Mouse (Mus musculus) limb, embryonic 13.5 days (tissue): ENCODE measurements around the gene Acap2. TPM values are rescaled to one million over a fixed set of nuclear protein-coding genes. Genes with fewer than 3 reads are reported as not detected.

Source experiments
- ATAC-seq: fragments of 200-750 bp; cut with Nextera tagmentation; 2 replicates; pipeline ENCODE4 v1.8.0; 2017; ENCODE audit warnings: low read depth, moderate number of reproducible peaks, moderate TSS enrichment; ENCODE audit not compliant: low FRiP score
- H3K27ac ChIP-seq: fragments of 300-500 bp; sonication (generic); 2 replicates; pipeline ENCODE4 v1.5.1; 2015; ENCODE audit warnings: inconsistent platforms, mild to moderate bottlenecking, moderate library complexity
- H3K27me3 ChIP-seq: fragments of 300-500 bp; sonication (generic); 2 replicates; pipeline ENCODE4 v1.6.1; 2015; ENCODE audit warnings: mild to moderate bottlenecking, inconsistent platforms
- H3K36me3 ChIP-seq: fragments of 300-500 bp; sonication (generic); 2 replicates; pipeline ENCODE4 v1.6.1; 2015; ENCODE audit warnings: inconsistent platforms, mild to moderate bottlenecking, moderate library complexity
- H3K4me1 ChIP-seq: fragments of 300-500 bp; sonication (generic); 2 replicates; pipeline ENCODE4 v1.6.1; 2015; ENCODE audit warnings: inconsistent platforms
- H3K4me2 ChIP-seq: fragments of 300-500 bp; sonication (generic); replicated peaks from 2 replicates; pipeline ENCODE4 v1.6.1; 2015; ENCODE audit warnings: inconsistent platforms, mild to moderate bottlenecking, moderate library complexity
- H3K4me3 ChIP-seq: fragments of 300-500 bp; sonication (generic); 2 replicates; pipeline ENCODE4 v1.5.1; 2015; ENCODE audit warnings: moderate library complexity, mild to moderate bottlenecking, inconsistent platforms
- H3K9ac ChIP-seq: fragments of 300-500 bp; sonication (generic); 2 replicates; pipeline ENCODE4 v1.6.1; 2015; ENCODE audit warnings: mild to moderate bottlenecking, inconsistent platforms
- H3K9me3 ChIP-seq: fragments of 300-500 bp; sonication (generic); 2 replicates; pipeline ENCODE4 v1.6.1; 2016; ENCODE audit warnings: inconsistent platforms
- WGBS: fragments of 180-500 bp; shearing (Covaris S2); methylation state at CpG from one replicate; pipeline ENCODE4 v1.1.7; 2015; 5-methylcytosine and 5-hydroxymethylcytosine counted together
- polyA plus RNA-seq: library from polyadenylated mRNA; unstranded; fragments of >200 nt; fragmentation: Nextera tagmentation; extraction: Ambion mirVana; gene quantifications from 2 replicates; pipeline ENCODE4 v1.2.1, GENCODE M21; 2015

Acap2 gene
- polyA plus RNA-seq, 1 experiment from 2014 or later, result 20.9 TPM

GRCm38 (mm10) chr16:31165467-31165866 lies 35.6 kb downstream of the Acap2 start:
- no peak overlapping the region for H3K4me3 ChIP-seq
- peaks cover 27% of the 10 kb centered on the region for H3K4me1 ChIP-seq
- no peaks in the 10 kb centered on the region for H3K27me3 ChIP-seq
- no peaks in the 10 kb centered on the region for H3K9me3 ChIP-seq
- WGBS, result 68% methylated on average over 4 of the region's 4 CpGs
- no peak overlapping the region for H3K27ac ChIP-seq
- H3K36me3 ChIP-seq, result no peaks in the 10 kb centered on the region
- H3K4me2 ChIP-seq, result no peak overlapping the region
- no peak overlapping the region for H3K9ac ChIP-seq
- no peak for ATAC-seq

DNA sequence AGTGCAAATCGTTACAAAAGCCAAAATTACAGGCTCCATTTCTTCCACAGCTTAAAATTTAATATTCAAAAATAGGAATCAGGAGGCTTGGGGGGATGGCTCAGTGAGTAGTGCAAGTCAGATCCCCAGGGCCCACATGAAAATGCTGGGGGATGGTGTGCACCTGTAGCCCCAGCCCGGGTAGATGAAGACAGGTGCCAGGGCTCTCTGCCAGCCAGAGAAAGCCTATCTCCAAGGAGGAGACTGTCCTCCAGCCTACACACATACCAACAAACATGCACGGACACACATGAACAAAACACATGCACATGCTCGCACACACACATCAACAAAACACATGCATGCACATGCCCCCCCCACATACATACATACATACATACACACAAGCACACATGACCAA lies 36.9 kb downstream of the Acap2 start:
- H3K4me2 ChIP-seq, result no peak overlapping the region
- H3K36me3 ChIP-seq, result no peaks in the 10 kb centered on the region
- H3K4me3 ChIP-seq, result no peak overlapping the region
- no peaks in the 10 kb centered on the region for H3K27me3 ChIP-seq
- WGBS, result 81% methylated on average over 4 of the region's 4 CpGs
- peaks cover 23% of the 10 kb centered on the region for H3K4me1 ChIP-seq
- H3K27ac ChIP-seq, result no peak overlapping the region
- no peak overlapping the region for H3K9ac ChIP-seq
- no peaks in the 10 kb centered on the region for H3K9me3 ChIP-seq
- ATAC-seq, result no peak

- H3K9me3 ChIP-seq, result peaks cover 15% of the 10 kb centered on the region
- ATAC-seq, result no peak
- peaks cover 36% of the 10 kb centered on the region for H3K36me3 ChIP-seq
- 70% methylated on average over 6 of the region's 6 CpGs for WGBS
- no peak overlapping the region for H3K4me2 ChIP-seq
- H3K4me1 ChIP-seq, result peaks cover 1% of the 10 kb centered on the region
- H3K9ac ChIP-seq, result no peak overlapping the region
- H3K27ac ChIP-seq, result no peak overlapping the region
- H3K27me3 ChIP-seq, result no peaks in the 10 kb centered on the region
- H3K4me3 ChIP-seq, result no peak overlapping the region
Measured at GRCm38 (mm10) chr16:31160486-31160885, 40.6 kb downstream of the Acap2 start.

GRCm38 (mm10) chr16:31159491-31159890 lies 41.6 kb downstream of the Acap2 start:
- Histone ChIP-seq H3K4me1 (no peaks in the 10 kb centered on the region), H3K4me3 (no peak overlapping the region), H3K9ac (no peak overlapping the region), H3K4me2 (no peak overlapping the region), H3K27ac (no peak overlapping the region), H3K36me3 (peaks cover 45% of the 10 kb centered on the region), H3K9me3 (peaks cover 21% of the 10 kb centered on the region), H3K27me3 (no peaks in the 10 kb centered on the region)
- 60% methylated on average over 2 of the region's 2 CpGs for WGBS
- no peak for ATAC-seq

GRCm38 (mm10) chr16:31149841-31150240 lies 51.2 kb downstream of the Acap2 start:
- Histone ChIP-seq H3K4me2 (no peak overlapping the region), H3K4me3 (no peak overlapping the region), H3K27ac (no peak overlapping the region), H3K9me3 (peaks cover under 1% of the 10 kb centered on the region; the same call in 1 of the 2 replicates), H3K9ac (no peak overlapping the region), H3K36me3 (peaks cover 34% of the 10 kb centered on the region), H3K27me3 (no peaks in the 10 kb centered on the region), H3K4me1 (no peaks in the 10 kb centered on the region)
- no peak for ATAC-seq
- WGBS, result 87% methylated on average over 4 of the region's 4 CpGs

DNA sequence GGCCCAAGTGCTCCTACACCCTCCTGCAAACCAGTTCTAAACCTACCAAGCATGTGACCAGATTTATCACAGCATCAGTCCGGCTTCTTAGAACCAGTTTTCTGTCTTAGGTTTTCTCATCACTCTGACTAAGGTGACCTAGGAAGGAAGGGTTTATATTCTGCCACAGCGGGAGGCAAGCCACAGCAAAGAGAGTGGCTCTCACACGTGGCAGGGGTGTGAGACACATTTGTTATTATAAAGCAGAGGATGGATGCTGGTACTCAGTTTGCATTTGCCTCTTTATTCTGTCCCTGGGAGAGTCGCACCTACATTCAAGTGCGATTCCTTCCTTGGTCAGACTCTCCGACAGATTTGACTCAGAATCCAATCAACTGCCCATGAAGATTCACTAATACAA lies 52.2 kb downstream of the Acap2 start:
- no peak overlapping the region for H3K4me3 ChIP-seq
- H3K4me1 ChIP-seq, result no peaks in the 10 kb centered on the region
- no peaks in the 10 kb centered on the region for H3K9me3 ChIP-seq
- H3K27ac ChIP-seq, result no peak overlapping the region
- 72% methylated on average over 6 of the region's 6 CpGs for WGBS
- no peak overlapping the region for H3K9ac ChIP-seq
- H3K36me3 ChIP-seq, result peaks cover 25% of the 10 kb centered on the region
- no peak overlapping the region for H3K4me2 ChIP-seq
- H3K27me3 ChIP-seq, result no peaks in the 10 kb centered on the region
- no peak for ATAC-seq

DNA sequence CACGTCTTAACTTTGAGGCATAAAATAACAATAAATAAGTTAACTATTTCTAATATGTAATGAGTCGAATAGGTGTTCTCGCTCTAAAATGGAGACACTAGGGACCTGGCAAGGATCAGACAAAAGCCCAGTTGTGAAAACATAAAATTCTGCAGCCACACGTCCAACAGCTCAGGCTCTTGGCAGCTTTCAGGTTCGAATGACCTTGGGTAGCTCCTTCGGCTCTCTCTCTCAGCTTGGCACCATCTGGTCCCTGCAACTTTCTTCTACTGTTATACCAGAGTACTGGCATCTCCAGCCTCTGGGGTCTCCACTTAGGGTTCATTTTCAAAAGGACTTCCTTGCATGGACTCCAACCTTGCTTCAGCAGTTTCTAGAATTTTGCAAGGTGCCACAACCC lies 53.3 kb downstream of the Acap2 start:
- Histone ChIP-seq H3K4me2 (no peak overlapping the region), H3K27ac (no peak overlapping the region), H3K9ac (no peak overlapping the region), H3K36me3 (peaks cover 21% of the 10 kb centered on the region; the same call in 1 of the 2 replicates), H3K4me1 (no peaks in the 10 kb centered on the region), H3K9me3 (no peaks in the 10 kb centered on the region), H3K4me3 (no peak overlapping the region), H3K27me3 (no peaks in the 10 kb centered on the region)
- no peak for ATAC-seq
- WGBS, result 85% methylated on average over 6 of the region's 6 CpGs

- H3K4me2 ChIP-seq, result no peak overlapping the region
- H3K27me3 ChIP-seq, result no peaks in the 10 kb centered on the region
- H3K4me1 ChIP-seq, result no peaks in the 10 kb centered on the region
- no peak overlapping the region for H3K27ac ChIP-seq
- 59% methylated on average over 6 of the region's 6 CpGs for WGBS
- H3K36me3 ChIP-seq, result peaks cover 19% of the 10 kb centered on the region
- no peak for ATAC-seq
- H3K9ac ChIP-seq, result no peak overlapping the region
- no peak overlapping the region for H3K4me3 ChIP-seq
- H3K9me3 ChIP-seq, result no peaks in the 10 kb centered on the region
Measured at GRCm38 (mm10) chr16:31141916-31142315, 59.1 kb downstream of the Acap2 start.

DNA sequence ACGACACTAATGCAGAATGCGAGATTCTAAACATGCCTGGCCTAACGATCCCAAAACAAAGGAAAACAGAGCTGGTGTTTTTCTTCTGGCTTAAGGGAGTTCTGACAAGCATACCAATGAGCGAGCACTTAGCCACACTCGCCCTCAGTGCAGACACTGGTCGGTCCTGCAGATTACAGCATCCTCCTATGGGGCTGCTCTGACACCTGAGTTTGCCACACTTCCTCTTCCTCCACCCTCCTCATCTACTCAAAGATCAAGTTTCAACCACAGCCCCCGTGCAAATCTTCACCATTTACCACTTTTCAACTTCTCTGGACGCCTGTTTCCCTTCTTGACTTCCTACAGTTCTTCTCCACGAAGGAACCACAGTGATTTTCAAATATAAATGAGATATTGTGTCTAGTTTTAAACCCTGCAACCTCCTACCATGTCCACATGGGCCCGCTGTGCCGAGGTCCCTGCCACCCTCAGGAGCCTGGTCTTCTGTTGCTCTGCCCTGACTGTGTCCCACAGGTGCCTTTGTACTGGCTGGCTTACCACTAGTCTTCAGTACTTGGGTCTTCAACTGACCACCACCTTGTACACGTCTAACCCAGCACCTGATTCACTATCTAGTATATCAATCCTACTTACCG lies 64.3 kb downstream of the Acap2 start:
- no peak overlapping the region for H3K9ac ChIP-seq
- 73% methylated on average over 13 of the region's 13 CpGs for WGBS
- ATAC-seq, result no peak
- no peak overlapping the region for H3K4me3 ChIP-seq
- no peak overlapping the region for H3K27ac ChIP-seq
- H3K36me3 ChIP-seq, result peaks cover 39% of the 10 kb centered on the region
- H3K4me1 ChIP-seq, result peaks cover 6% of the 10 kb centered on the region
- no peaks in the 10 kb centered on the region for H3K27me3 ChIP-seq
- no peak overlapping the region for H3K4me2 ChIP-seq
- no peaks in the 10 kb centered on the region for H3K9me3 ChIP-seq

GRCm38 (mm10) chr16:31135519-31135918 lies 65.5 kb downstream of the Acap2 start:
- Histone ChIP-seq H3K4me3 (no peak overlapping the region), H3K36me3 (peaks cover 43% of the 10 kb centered on the region), H3K9ac (no peak overlapping the region), H3K4me2 (no peak overlapping the region), H3K4me1 (peaks cover 6% of the 10 kb centered on the region), H3K27me3 (no peaks in the 10 kb centered on the region), H3K27ac (peak overlapping the region; percentile 28; the same call in 1 of the 2 replicates), H3K9me3 (no peaks in the 10 kb centered on the region)
- 48% methylated on average over 8 of the region's 8 CpGs for WGBS
- ATAC-seq, result no peak

GRCm38 (mm10) chr16:31131531-31131930 lies 69.5 kb downstream of the Acap2 start:
- Histone ChIP-seq H3K4me2 (no peak overlapping the region), H3K27ac (no peak overlapping the region), H3K9me3 (no peaks in the 10 kb centered on the region), H3K27me3 (no peaks in the 10 kb centered on the region), H3K4me3 (no peak overlapping the region), H3K36me3 (peaks cover 55% of the 10 kb centered on the region), H3K4me1 (peaks cover 6% of the 10 kb centered on the region), H3K9ac (no peak overlapping the region)
- no peak for ATAC-seq
- WGBS, result 32% methylated on average over 5 of the region's 5 CpGs

- 79% methylated on average over 5 of the region's 5 CpGs for WGBS
- ATAC-seq, result no peak
Measured at GRCm38 (mm10) chr16:31128116-31128515, 72.9 kb downstream of the Acap2 start.

DNA sequence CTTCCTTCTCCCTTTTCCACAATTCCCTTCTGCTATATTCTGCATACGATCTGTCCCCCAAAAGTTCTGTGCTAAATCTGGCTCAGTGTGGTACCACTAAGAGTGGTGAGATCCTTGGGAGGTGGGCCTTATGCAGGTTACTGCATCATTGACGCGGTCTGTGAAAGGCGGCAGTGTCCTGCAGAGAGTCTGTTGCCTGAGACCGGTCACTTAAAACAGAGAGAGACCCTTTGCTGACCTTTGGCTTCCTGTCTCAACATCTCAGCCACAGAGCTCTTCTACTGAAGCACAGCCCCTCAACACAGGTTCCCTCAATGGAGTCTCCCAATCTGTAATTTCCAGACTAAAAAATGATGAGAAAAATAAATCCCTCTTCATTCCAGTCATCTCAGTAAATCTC lies 76.1 kb downstream of the Acap2 start:
- no peaks in the 10 kb centered on the region for H3K4me1 ChIP-seq
- no peak for ATAC-seq
- peaks cover 45% of the 10 kb centered on the region for H3K36me3 ChIP-seq
- 65% methylated on average over 5 of the region's 5 CpGs for WGBS
- H3K27me3 ChIP-seq, result no peaks in the 10 kb centered on the region
- H3K4me2 ChIP-seq, result no peak overlapping the region
- no peak overlapping the region for H3K4me3 ChIP-seq
- no peaks in the 10 kb centered on the region for H3K9me3 ChIP-seq
- H3K9ac ChIP-seq, result no peak overlapping the region
- no peak overlapping the region for H3K27ac ChIP-seq

More at GRCm38 (mm10) chr16:31128116-31128515, 72.9 kb downstream of the Acap2 start:
- Histone ChIP-seq H3K4me1 (no peaks in the 10 kb centered on the region), H3K36me3 (peaks cover 47% of the 10 kb centered on the region), H3K27ac (no peak overlapping the region), H3K4me2 (no peak overlapping the region), H3K9me3 (no peaks in the 10 kb centered on the region), H3K9ac (no peak overlapping the region), H3K27me3 (no peaks in the 10 kb centered on the region), H3K4me3 (no peak overlapping the region)
